Mouse (Mus musculus) skeletal muscle tissue, adult 2 months (tissue): ENCODE measurements around the gene 4931406P16Rik.

Experiments used
- DNase-seq: peaks from one replicate; pipeline ENCODE4 v3.0.0-alpha.2; 2012; ENCODE audit warnings: low read depth, low spot score

4931406P16Rik gene

GRCm38 (mm10) chr7:34312786-34313442 lies 437 bp downstream of the 4931406P16Rik start:
- peak; percentile 45 for DNase-seq

- DNase-seq = no peak
Measured at GRCm38 (mm10) chr7:34309186-34309764, 4.1 kb downstream of the 4931406P16Rik start.

- DNase-seq = no peak
Measured at GRCm38 (mm10) chr7:34308586-34308985, 4.8 kb downstream of the 4931406P16Rik start.

GRCm38 (mm10) chr7:34305454-34305853 lies 7.9 kb downstream of the 4931406P16Rik start:
- DNase-seq = peak; percentile 67

GRCm38 (mm10) chr7:34302651-34303050 lies 10.7 kb downstream of the 4931406P16Rik start:
- no peak for DNase-seq

- no peak for DNase-seq
Measured at GRCm38 (mm10) chr7:34301952-34302351, 11.4 kb downstream of the 4931406P16Rik start.

GRCm38 (mm10) chr7:34298818-34299217 lies 14.5 kb downstream of the 4931406P16Rik start:
- no peak for DNase-seq

- no peak for DNase-seq
Measured at GRCm38 (mm10) chr7:34296124-34296523, 17.2 kb downstream of the 4931406P16Rik start.

GRCm38 (mm10) chr7:34292633-34293032 lies 20.7 kb downstream of the 4931406P16Rik start:
- no peak for DNase-seq

GRCm38 (mm10) chr7:34291265-34291664 lies 22.1 kb downstream of the 4931406P16Rik start:
- DNase-seq = no peak

- DNase-seq = no peak
Measured at GRCm38 (mm10) chr7:34290450-34291151, 22.8 kb downstream of the 4931406P16Rik start.

GRCm38 (mm10) chr7:34277656-34278055 lies 35.7 kb downstream of the 4931406P16Rik start:
- peak; percentile 44 for DNase-seq

- no peak for DNase-seq
Measured at GRCm38 (mm10) chr7:34276066-34276465, 37.3 kb downstream of the 4931406P16Rik start.

- no peak for DNase-seq
Measured at GRCm38 (mm10) chr7:34272465-34272864, 40.9 kb downstream of the 4931406P16Rik start.

GRCm38 (mm10) chr7:34268463-34268862 lies 44.9 kb downstream of the 4931406P16Rik start:
- no peak for DNase-seq

GRCm38 (mm10) chr7:34266421-34266820 lies 46.9 kb downstream of the 4931406P16Rik start:
- DNase-seq = peak; percentile 29

GRCm38 (mm10) chr7:34265876-34266346 lies 47.4 kb downstream of the 4931406P16Rik start:
- peak; percentile 77 for DNase-seq

GRCm38 (mm10) chr7:34263437-34263836 lies 49.9 kb downstream of the 4931406P16Rik start:
- DNase-seq = no peak

GRCm38 (mm10) chr7:34258407-34258806 lies 54.9 kb downstream of the 4931406P16Rik start:
- DNase-seq = no peak

GRCm38 (mm10) chr7:34257279-34257678 lies 56.1 kb downstream of the 4931406P16Rik start:
- no peak for DNase-seq

- DNase-seq = no peak
Measured at GRCm38 (mm10) chr7:34255916-34256315, 57.4 kb downstream of the 4931406P16Rik start.

- DNase-seq = no peak
Measured at GRCm38 (mm10) chr7:34255137-34255536, 58.2 kb downstream of the 4931406P16Rik start.

- DNase-seq = no peak
Measured at GRCm38 (mm10) chr7:34252030-34252429, 61.3 kb downstream of the 4931406P16Rik start.
